Mouse (Mus musculus) T-helper 1 cell (primary cell): ENCODE results near the gene Paqr5.

Experiments used
- in situ Hi-C: fragments of 300-600 bp; cut with MboI, MseI; formaldehyde crosslinking; loops from one replicate; pipeline ENCODE4 v1.15.1; 2025; ENCODE audit warnings: high pct_unique_total_duplicates

Paqr5 gene

GRCm38 (mm10) chr9:62013316-62014097 is 13.1 kb downstream of the Paqr5 start:
- in situ Hi-C loops, result no loop called here

GRCm38 (mm10) chr9:62008360-62008759 is 18.3 kb downstream of the Paqr5 start:
- in situ Hi-C loops, result loop anchor here (10.0 kb wide), 1 partner anchor 756 kb away; no protein-coding TSS in a partner anchor

GRCm38 (mm10) chr9:62007028-62007427 is 19.6 kb downstream of the Paqr5 start:
- in situ Hi-C loops, result loop anchor here (10.0 kb wide), 1 partner anchor 758 kb away; no protein-coding TSS in a partner anchor

GRCm38 (mm10) chr9:62003611-62004010 is 23.0 kb downstream of the Paqr5 start:
- in situ Hi-C loops, result loop anchor here (10.0 kb wide), 1 partner anchor 761 kb away; no protein-coding TSS in a partner anchor

- in situ Hi-C loops, result loop anchor here (10.0 kb wide), 1 partner anchor 765 kb away; no protein-coding TSS in a partner anchor
These were observed 26.8 kb downstream of the Paqr5 start for GRCm38 (mm10) chr9:61999653-62000420.

- in situ Hi-C loops, result no loop called here
These were observed 28.8 kb downstream of the Paqr5 start for GRCm38 (mm10) chr9:61997860-61998259.

- in situ Hi-C loops, result no loop called here
These were observed 35.5 kb downstream of the Paqr5 start for GRCm38 (mm10) chr9:61991158-61991557.

- in situ Hi-C loops, result no loop called here
These were observed 35.9 kb downstream of the Paqr5 start for GRCm38 (mm10) chr9:61990738-61991137.

- in situ Hi-C loops, result loop anchor here (5.0 kb wide), 1 partner anchor 251 kb away; no protein-coding TSS in a partner anchor
These were observed 40.6 kb downstream of the Paqr5 start for GRCm38 (mm10) chr9:61986055-61986454.

- in situ Hi-C loops, result loop anchor here (5.0 kb wide), 1 partner anchor 252 kb away; no protein-coding TSS in a partner anchor
These were observed 41.3 kb downstream of the Paqr5 start for GRCm38 (mm10) chr9:61985183-61985863.

GRCm38 (mm10) chr9:61982940-61983620 is 43.6 kb downstream of the Paqr5 start:
- in situ Hi-C loops, result no loop called here

- in situ Hi-C loops, result no loop called here
These were observed 44.8 kb downstream of the Paqr5 start for GRCm38 (mm10) chr9:61981876-61982275.

GRCm38 (mm10) chr9:61979983-61980382 is 46.7 kb downstream of the Paqr5 start:
- in situ Hi-C loops, result no loop called here

- in situ Hi-C loops, result no loop called here
These were observed 49.3 kb downstream of the Paqr5 start for GRCm38 (mm10) chr9:61977258-61977945.

GRCm38 (mm10) chr9:61972031-61972430 is 54.6 kb downstream of the Paqr5 start:
- in situ Hi-C loops, result no loop called here

GRCm38 (mm10) chr9:61971045-61971444 is 55.6 kb downstream of the Paqr5 start:
- in situ Hi-C loops, result no loop called here

- in situ Hi-C loops, result loop anchor here (10.0 kb wide), 1 partner anchor 157 kb away; the partner anchor contains the start of gene Glce
These were observed 59.3 kb downstream of the Paqr5 start for GRCm38 (mm10) chr9:61967357-61967756.

GRCm38 (mm10) chr9:61965987-61966386 is 60.7 kb downstream of the Paqr5 start:
- in situ Hi-C loops, result loop anchor here (10.0 kb wide), 1 partner anchor 159 kb away; the partner anchor contains the start of gene Glce

- in situ Hi-C loops, result loop anchor here (10.0 kb wide), 1 partner anchor 159 kb away; the partner anchor contains the start of gene Glce
These were observed 61.2 kb downstream of the Paqr5 start for GRCm38 (mm10) chr9:61965411-61965930.

GRCm38 (mm10) chr9:61963356-61963755 is 63.3 kb downstream of the Paqr5 start:
- in situ Hi-C loops, result loop anchor here (10.0 kb wide), 1 partner anchor 161 kb away; the partner anchor contains the start of gene Glce
